Mouse (Mus musculus) spleen, adult 2 months (tissue): ENCODE data around the gene Aqp9.

Source experiments
- CTCF ChIP-seq: fragments of 200-500 bp; IDR thresholded peaks from 2 replicates; pipeline ENCODE4 v1.5.1; 2011; ENCODE audit warnings: mild to moderate bottlenecking, inconsistent platforms; ENCODE audit not compliant: insufficient read depth, insufficient read length, insufficient replicate concordance; ENCODE audit errors: extremely low read depth
- POLR2A ChIP-seq: fragments of 200-500 bp; IDR thresholded peaks from 2 replicates; pipeline ENCODE4 v1.6.1; 2011; ENCODE audit warnings: low read depth, low read length, inconsistent platforms

DNA sequence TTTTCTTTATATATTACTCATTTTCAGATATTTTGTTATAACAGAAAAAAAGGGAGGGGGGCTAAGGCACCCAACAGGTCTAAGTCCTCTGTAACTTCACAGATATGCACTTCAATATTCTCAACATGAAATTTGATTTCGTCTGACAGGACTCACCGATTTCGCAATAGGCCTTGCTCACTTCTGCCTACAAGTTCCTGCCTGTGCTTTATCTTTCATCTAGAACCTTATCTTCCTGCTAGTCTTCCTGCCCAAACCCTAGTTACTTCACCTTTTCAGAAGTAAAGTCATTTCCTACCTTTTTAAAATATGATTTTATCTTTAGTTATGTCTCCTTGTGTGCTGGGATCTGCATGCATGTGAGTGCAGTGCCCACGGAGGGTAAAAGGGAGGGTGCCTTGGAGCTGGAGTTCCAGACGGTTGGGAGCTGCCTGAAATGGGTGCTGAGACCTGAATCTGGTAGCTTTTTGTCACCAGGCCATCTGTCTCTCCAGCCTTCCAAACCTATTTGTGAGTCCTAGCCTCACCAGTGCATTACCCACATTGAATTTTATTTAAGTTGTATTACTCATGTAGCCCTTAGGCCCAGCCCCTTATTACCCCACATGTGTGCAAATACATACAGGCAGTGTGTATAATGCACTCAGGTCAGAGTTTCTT lies 6.0 kb upstream of the Aqp9 start:
- TF ChIP-seq POLR2A (no peak), CTCF (no peak)
